Mouse (Mus musculus) liver, embryonic 18 days (tissue): ENCODE results near the gene Fam168a. TPM values are rescaled to one million over a fixed set of nuclear protein-coding genes. Genes with fewer than 3 reads are reported as not detected.

Experiments used
- polyA plus RNA-seq: library from polyadenylated mRNA; depleted of rRNA; stranded (reverse); fragments of >200 nt; gene quantifications from 2 replicates; pipeline ENCODE4 v1.2.3, GENCODE M21; 2012; rRNA removed

Gene Fam168a
- 4.3 and 5.0 TPM in 2 replicates for polyA plus RNA-seq

DNA sequence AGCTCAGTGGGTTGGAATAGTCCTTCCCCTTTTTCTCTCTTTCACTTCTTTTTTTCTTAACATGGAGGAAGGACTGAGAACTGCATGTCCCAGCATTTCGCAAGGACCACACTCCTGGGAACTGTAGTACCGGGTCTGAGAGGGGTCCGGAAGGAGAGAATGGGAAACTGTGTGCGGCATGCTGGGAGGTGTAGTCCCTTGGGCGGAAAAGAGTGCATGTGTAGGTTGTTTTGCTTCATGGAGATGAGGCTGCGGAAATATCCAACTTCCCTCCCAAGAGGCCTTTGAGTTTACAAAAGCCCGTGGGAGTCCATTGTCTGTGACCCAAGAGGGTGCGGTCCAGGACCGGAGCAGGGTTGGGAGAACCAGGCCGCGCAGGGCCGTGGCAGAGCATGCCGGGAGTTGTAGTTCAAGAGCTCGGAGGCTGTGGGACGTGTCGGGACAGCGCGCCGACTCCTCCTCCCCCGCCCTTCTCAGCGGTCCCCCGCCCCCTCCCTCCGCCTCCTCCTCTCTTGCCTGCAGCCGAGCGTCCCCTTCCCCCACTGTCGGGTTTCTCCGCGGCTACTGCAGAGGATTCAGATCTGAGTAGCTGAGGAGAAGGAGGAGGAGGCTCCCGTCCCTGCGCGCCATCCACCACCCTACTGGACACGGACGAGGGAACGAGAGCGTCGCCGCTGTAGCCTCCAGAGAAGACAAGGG, at the start of gene Fam168a:
TSS of gene Fam168a (plus strand) at position 493 of the 699 bp plus-strand sequence.

DNA sequence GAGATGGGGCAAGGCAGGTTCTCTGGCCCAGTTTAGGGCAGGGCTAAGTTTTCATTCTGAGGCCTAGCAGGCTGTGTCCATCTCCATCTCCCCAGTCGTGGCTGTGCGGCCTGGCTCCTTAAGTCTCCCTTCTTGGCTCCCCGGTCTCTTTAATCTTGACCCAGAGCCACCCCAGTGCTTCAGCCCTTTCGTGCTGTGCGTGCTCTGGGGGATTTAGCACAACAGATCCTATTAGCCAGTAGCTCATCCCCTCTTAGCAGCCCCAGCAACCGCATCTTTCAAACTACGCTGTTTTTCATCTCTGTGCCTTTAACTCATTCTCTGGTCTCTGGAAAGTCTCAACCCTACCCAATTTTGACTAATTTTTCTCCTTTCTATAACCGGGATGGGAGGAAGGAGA, 44.2 kb upstream of the Fam168a start, which contains the start of gene Plekhb1:
TSS of gene Plekhb1 (minus strand) at position 184 of the 400 bp plus-strand sequence.

DNA sequence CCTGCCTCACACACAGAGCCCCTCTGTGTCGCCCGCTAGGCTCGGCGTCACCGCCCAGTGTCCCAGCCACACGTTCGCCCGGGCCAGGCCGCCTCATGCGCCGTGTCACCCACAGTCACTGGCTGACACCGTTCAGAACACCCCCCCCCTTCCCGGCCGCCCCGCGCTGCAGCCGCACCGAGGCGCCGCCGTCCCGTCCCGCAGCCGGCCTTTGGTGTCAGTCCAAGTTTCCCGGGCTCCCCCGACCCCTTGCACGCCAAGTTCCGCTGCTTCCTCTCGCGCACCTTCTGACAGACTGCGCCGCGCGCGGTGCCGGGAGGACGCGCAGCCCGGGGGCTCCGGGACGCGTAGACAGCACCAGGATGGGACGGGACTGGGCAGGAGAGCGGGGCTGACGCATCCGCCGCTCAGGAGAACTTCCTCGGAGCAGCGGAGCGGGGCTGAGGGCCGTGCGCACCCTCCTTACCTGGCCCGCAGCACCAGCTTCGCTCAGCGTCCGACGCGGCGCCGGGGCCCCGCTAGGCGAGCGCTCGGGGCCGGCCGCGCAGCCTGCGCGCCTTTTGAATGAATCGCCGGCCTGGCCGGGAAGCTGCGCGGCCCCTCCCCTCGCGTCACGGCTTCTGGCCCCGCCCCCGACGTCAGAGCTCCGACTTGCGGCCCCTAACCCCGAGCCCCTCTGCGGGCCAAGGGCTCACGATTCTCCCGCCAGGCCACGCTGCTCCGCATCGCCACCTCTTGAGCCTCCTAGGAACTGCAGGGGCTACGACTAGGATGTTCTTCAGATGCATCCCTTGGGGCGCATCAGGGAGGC, 156.6 kb downstream of the Fam168a start, which contains the start of gene Relt:
TSS of gene Relt (minus strand) at position 619 of the 811 bp plus-strand sequence.

Other genes starting within 250 kb of the Fam168a start
- gene Ucp3, start 233.6 kb upstream of the Fam168a start, polyA plus RNA-seq, result 0.01 TPM in 1 of 2 replicates, not detected in the other
- gene Ucp2, start 213.3 kb upstream of the Fam168a start, polyA plus RNA-seq, result 225 and 250 TPM in 2 replicates
- gene Dnajb13, start 191.7 kb upstream of the Fam168a start, polyA plus RNA-seq, result 0.47 and 0.73 TPM in 2 replicates
- gene Coa4, start 169.6 kb upstream of the Fam168a start, polyA plus RNA-seq, result 10.3 and 10.5 TPM in 2 replicates
- gene Rab6a, start 99.2 kb upstream of the Fam168a start, polyA plus RNA-seq, result 26.7 and 27.4 TPM in 2 replicates
- gene Mrpl48, start 98.3 kb upstream of the Fam168a start, polyA plus RNA-seq, result 20.4 and 22.1 TPM in 2 replicates
- 0.89 and 1.5 TPM in 2 replicates for gene Plekhb1, start 44.2 kb upstream of the Fam168a start, polyA plus RNA-seq
- 12.6 and 14.5 TPM in 2 replicates for gene Relt, start 156.8 kb downstream of the Fam168a start, polyA plus RNA-seq
- gene Arhgef17, start 225.5 kb downstream of the Fam168a start, polyA plus RNA-seq, result 1.7 and 2.1 TPM in 2 replicates